Mouse (Mus musculus) embryonic stem cell, embryonic (primary cell): ENCODE measurements around the gene Epo.

Source experiments
- CTCF ChIA-PET, 4 experiments: fragments of 300-600 bp in 2 of 4; fragments of 350-600 bp in 2 of 4; sonication (Branson Sonifier 250); formaldehyde crosslinking; loops; one replicate each; lab custom pipeline; 2022; ENCODE audit warnings: inconsistent platforms in 2 of 4; lab: Charles Lee
- POLR2A ChIA-PET, 4 experiments: fragments of 300-600 bp in 2 of 4; fragments of 350-600 bp in 2 of 4; sonication (Branson Sonifier 250); formaldehyde crosslinking; loops; one replicate each; lab custom pipeline; 2022; ENCODE audit warnings: antibody characterized with exemption in 4 of 4, inconsistent platforms in 1 of 4; lab: Charles Lee

Epo gene

DNA sequence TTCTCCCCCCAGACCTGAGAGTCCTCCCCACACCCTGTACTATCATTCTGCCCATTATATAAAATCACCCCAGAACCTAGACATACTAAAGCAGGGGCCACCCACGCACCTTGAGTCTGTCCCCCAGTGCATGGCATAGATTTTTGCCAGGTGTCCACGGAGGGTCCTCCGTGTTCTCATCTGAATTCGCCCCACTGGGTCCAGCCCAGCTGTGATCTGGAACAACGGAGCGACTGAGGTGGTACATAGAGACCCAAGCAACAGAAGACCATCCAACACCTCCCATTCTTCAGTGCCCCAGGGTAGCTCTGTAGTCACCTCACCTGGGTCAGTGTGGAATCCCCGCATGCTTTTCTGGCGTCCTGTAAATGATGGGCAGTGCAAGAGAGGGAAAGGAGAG lies 3.0 kb downstream of the Epo start:
- POLR2A ChIA-PET: interaction anchor here in 3 of 4 experiments (0.6 to 4.2 kb wide), 8 partner anchors 9 to 236 kb away, joined by 3 to 24 read pairs (median 4); partner anchors contain the start of genes Gigyf1 (in 1 of the 3), Pop7 (in 1 of the 3) and Ufsp1 (in 1 of the 3)
- CTCF ChIA-PET: interaction anchor here (0.6 to 3.6 kb wide), 7 partner anchors 8 to 568 kb away, joined by 3 to 20 read pairs (median 4); partner anchors contain the start of gene Gigyf1 (in 3 of the 4)

DNA sequence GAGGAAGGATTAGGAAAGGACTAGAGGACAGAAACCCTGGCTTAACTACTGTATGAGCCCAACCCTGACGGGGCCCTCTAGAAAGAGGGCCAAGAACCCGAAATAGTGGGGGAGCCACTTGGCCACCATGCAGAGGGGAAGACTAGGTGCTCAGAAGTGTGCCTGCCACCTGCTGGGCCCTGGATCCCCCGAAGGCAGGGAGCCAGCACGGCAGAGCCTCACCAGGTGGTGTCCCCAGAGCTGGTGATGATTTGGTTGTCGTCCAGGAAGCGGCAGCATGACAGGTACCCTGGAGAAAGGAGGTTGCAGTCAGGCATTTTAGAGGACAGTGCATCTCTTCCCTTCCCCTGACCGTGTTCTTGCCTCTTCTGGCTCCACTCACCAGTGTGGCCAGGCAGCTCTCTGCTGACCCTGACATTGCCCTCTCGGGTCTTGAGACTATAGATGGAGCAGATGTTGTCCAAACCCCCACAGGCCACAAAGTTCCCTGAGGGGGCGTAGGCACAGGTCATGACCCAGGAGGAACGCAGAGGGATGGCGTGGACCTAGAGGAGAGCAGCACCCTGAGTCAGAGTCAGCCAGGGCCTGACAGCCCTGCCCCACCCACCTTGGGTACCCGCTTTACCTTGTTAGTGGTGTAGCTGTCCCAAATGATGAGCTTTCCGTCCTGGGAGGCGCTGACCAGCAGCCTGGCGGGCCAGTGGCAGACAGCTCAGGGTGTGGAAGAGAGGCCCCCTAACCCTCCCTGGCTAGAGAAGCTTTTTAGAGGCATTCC lies 3.6 kb downstream of the Epo start:
- CTCF ChIA-PET: interaction anchor here in 3 of 4 experiments (0.8 to 3.6 kb wide), 6 partner anchors 8 to 16 kb away, joined by 3 to 20 read pairs (median 4); partner anchors contain the start of gene Gigyf1 (in 2 of the 3)
- POLR2A ChIA-PET: interaction anchor here in 3 of 4 experiments (0.5 to 4.2 kb wide), 8 partner anchors 8 to 258 kb away, joined by 3 to 14 read pairs (median 4); partner anchors contain the start of genes Gigyf1 (in 1 of the 3), Mepce (in 1 of the 3) and Pop7 (in 1 of the 3)

DNA sequence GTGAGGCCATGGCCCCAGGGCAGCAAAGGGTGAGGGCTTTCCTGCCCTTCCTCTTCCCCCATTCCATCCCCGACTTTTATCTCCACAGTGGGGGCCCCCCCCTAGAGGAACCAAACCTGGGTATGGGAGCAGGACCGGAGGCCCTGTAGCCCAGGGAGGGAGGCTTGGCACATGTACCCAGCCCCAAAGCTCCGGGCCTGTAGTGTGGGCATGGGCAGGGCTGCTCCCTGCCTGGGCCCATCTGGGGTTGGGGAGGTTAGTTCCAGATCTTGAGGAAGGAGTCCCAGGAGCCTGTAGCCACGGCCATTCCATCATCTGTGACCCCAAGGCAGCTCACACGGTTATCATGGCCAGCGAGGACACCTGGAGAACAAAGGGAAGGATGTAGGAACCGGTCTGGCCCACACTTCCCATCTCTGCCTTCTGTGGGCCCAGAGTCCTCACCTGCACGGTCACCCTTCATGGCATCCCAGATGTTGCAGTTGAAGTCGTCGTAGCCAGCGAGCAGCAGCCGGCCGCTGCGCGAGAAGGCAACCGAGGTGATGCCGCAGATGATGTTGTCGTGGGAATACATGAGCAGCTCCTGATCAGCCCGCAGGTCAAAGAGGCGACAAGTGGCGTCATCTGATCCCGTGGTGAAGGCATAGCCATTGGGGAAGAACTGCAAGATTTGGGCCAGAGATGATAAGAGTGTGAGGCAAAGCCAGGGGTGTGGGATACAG lies 4.6 kb downstream of the Epo start:
- ChIA-PET CTCF (interaction anchor here in 1 of 4 experiments (0.8 kb wide), 1 partner anchor 10 kb away, joined by 3 read pairs; the partner anchor contains the start of gene Gigyf1), POLR2A (interaction anchor here in 3 of 4 experiments (1.1 to 4.2 kb wide), 6 partner anchors 7 to 69 kb away, joined by 3 to 14 read pairs (median 3); partner anchors contain the start of genes Gigyf1 (in 1 of the 3) and Pop7 (in 1 of the 3))

DNA sequence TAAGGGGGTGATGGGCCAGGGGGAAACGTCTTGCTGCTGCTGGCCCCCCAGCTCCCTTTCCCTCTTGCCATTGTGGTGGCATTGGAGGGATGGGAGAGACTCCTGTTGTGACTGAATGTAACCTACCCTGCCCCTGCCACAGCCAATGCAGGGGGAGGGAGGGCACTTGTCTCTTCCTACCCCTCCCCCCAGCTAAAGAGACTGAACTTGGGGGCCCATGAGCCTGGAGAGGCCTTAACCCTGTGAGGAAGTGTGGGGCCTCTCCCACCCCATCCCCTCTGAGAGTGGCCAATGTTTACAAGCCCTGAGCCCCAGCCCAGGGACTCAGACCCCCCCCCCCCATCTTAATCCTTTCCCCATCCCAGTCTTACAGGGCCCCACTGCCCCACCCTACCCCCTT lies 5.6 kb downstream of the Epo start:
- ChIA-PET CTCF (interaction anchor here in 1 of 4 experiments (1.4 kb wide), 1 partner anchor 9 kb away, joined by 3 read pairs; the partner anchor contains the start of gene Gigyf1), POLR2A (interaction anchor here in 2 of 4 experiments (0.7 to 2.9 kb wide), 3 partner anchors 13 to 59 kb away, joined by 3 to 14 read pairs (median 4); no protein-coding TSS in a partner anchor)

DNA sequence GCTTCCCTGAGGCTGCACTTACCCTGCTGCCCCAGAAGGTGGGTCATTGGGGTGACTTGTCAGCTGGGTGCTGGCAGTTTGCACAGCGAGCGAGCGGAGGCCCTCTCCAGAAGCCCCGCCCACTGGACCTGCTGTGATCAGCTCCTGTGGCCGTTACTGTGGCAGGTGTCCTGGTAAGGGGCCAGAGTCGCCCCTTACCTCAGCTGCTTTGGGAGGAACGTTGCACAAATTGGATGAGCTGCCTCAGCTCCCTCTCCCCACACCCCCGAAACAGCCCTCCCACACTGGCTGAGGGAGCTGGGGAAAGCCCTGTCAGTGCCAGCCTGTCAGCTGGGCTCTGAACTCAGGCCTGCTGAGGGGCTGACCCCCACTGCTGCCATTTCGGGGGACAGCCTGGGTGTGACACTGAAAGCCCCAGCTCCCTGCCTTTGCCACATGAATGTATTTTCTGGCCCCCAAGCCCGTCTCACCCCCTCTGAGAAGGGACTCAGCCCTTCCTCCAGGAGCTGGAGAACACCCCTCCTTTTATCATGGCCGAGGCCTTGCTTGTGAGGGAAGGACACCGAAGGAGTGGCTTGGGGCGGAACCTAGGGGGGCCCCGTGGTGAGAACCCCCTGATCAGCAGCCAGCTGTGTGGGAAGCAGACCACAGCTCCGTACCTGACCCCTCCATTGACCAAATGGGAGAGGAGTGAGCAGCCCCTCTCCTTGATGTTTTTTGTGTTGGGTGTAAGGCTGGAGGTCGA lies 6.7 kb downstream of the Epo start:
- POLR2A ChIA-PET: interaction anchor here (0.6 to 2.9 kb wide), 15 partner anchors 10 to 405 kb away, joined by 3 to 14 read pairs (median 3); partner anchors contain the start of genes Pop7 (in 1 of the 4) and Srrt (in 1 of the 4)
- CTCF ChIA-PET: interaction anchor here (0.5 to 5.6 kb wide), 8 partner anchors 8 to 248 kb away, joined by 3 to 30 read pairs (median 4); partner anchors contain the start of genes Gigyf1 (in 1 of the 4) and Pop7 (in 1 of the 4)

DNA sequence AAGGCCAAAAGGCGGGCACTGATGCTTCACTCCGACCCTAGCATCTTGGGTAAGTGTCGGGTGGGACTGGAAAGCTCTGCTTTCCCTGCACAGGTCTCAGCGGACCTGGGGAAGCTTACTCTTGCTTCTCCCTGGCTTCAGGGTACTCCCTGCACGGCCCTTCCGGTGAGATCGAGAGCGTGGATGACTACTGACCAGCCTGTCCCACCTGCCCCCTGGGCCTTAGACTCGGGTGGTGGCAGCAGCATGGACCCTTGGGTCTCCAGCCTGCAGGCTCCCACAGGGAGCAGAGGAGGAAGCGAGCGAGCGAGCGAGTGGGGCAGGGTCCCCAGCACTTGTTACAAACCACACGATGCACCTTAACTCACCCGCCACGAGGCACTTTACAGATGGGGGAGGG lies 7.5 kb downstream of the Epo start:
- CTCF ChIA-PET: interaction anchor here in 2 of 4 experiments (1.2 to 5.6 kb wide), 3 partner anchors 12 to 23 kb away, joined by 4 to 30 read pairs (median 7); partner anchors contain the start of gene Pop7 (in 1 of the 2)
- POLR2A ChIA-PET: interaction anchor here (0.6 to 2.9 kb wide), 15 partner anchors 10 to 404 kb away, joined by 3 to 14 read pairs (median 3); partner anchors contain the start of gene Pop7 (in 1 of the 4)

DNA sequence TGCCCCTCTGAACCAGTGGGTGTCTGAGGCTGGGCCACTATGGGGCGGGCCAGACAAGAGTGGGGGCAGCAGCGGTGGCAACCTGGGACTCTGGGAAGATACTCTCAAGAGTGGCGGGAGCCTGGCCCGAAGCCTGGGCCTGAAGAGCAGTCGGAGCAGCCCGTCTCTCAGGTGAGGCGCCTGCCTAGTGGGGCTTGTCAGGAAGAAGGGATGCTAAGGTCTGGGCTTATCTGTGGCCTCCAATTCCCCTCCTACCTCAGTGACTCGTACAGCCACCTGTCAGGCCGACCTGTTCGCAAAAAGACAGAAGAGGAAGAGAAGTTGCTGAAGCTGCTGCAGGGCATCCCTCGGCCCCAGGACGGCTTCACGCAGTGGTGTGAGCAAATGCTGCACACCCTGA lies 8.4 kb downstream of the Epo start:
- ChIA-PET POLR2A (interaction anchor here in 3 of 4 experiments (0.5 to 2.8 kb wide), 11 partner anchors 7 to 231 kb away, joined by 3 to 15 read pairs (median 5); partner anchors contain the start of genes Epo (in 1 of the 3), Fbxo24 (in 1 of the 3), Gm20605 (in 1 of the 3) and Gnb2 (in 1 of the 3)), CTCF (interaction anchor here in 3 of 4 experiments (0.7 to 5.6 kb wide), 7 partner anchors 11 to 159 kb away, joined by 3 to 30 read pairs (median 6); partner anchors contain the start of genes Pop7 (in 2 of the 3) and Sap25 (in 1 of the 3))

DNA sequence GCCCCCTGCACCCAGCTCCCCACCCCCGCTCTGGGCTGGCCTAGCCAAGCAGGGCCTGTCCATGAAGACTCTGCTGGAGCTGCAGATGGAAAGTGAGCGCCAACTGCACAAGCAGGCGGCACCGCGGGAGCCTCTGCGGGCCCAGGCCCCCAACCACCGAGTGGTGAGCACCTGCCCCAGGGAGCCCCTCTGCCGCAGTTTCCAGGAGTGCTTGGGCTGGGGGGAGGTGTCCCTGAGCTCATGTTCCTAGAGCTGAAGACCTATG lies 8.9 kb downstream of the Epo start:
- ChIA-PET CTCF (interaction anchor here (0.6 to 5.6 kb wide), 13 partner anchors 10 to 514 kb away, joined by 3 to 30 read pairs (median 5); partner anchors contain the start of genes Pop7 (in 3 of the 4) and Sap25 (in 1 of the 4)), POLR2A (interaction anchor here (0.5 to 2.8 kb wide), 23 partner anchors 7 to 230 kb away, joined by 3 to 15 read pairs (median 5); partner anchors contain the start of genes Pop7 (in 3 of the 4), Epo (in 1 of the 4), Fbxo24 (in 1 of the 4) and Gm20605 (in 1 of the 4))

DNA sequence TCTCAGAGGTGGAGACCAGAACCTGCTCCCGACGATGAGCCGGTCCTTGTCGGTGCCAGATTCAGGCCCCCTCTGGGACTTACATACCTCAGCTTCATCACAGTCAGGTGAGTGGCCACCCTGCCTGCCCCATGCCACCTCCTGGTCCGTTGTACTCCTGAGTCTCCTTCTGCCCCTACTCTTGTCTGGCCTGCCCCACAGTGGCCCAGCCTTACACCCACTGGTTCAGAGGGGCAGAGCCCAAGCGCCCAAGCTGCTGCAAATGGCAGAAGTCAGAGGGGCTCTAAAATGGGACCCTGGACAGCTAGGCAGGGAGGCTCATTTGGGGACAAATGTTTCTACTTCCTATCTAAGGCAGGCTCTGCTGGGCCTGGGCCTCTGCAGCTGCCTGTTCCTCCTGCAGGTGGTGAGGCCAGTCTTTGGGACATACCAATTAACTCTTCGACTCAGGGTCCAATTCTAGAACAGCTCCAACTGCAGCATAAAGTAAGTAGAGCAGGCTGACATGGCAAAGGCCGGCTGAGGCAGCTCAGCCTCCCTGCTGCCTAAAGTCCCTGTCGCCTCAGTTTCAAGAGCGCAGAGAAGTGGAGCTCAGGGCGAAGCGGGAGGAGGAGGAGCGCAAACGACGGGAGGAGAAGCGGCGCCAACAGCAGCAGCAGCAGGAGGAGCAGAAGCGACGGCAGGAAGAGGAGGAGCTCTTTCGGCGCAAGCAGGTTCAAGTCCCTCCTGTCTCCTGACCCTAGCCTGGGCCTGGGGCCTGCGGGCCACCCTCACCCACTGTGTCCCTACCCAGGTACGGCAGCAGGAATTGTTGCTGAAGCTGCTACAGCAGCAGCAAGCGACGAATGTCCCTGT lies 9.4 kb downstream of the Epo start:
- ChIA-PET CTCF (interaction anchor here (0.6 to 5.6 kb wide), 14 partner anchors 10 to 1226 kb away, joined by 3 to 30 read pairs (median 4); partner anchors contain the start of genes Pop7 (in 3 of the 4) and Sap25 (in 1 of the 4)), POLR2A (interaction anchor here (0.6 to 2.8 kb wide), 28 partner anchors 8 to 706 kb away, joined by 3 to 15 read pairs (median 4); partner anchors contain the start of genes Pop7 (in 3 of the 4), Epo (in 1 of the 4), Fbxo24 (in 1 of the 4) and Gm20605 (in 1 of the 4))

DNA sequence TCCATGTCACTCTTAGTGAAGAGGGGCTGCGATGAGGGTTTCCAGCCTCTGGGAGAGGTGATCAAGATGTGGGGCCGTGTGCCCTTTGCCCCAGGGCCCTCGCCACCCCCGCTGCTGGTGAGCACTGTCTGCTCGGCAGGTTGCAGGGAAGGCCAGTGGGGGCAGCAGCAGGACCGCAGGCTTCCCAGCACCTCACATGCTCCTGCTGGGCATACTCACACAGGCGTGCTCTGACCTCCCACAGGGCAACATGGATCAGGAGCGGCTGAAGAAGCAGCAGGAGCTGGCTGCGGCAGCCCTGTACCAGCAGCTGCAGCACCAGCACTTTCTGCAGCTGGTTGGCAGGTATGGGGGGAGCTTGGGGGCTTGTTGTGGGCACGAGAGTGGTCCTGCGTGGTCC lies 10.3 kb downstream of the Epo start:
- ChIA-PET CTCF (interaction anchor here (0.6 to 5.6 kb wide), 5 partner anchors 9 to 87 kb away, joined by 3 to 30 read pairs (median 5); no protein-coding TSS in a partner anchor), POLR2A (interaction anchor here (0.8 to 2.8 kb wide), 14 partner anchors 9 to 238 kb away, joined by 3 to 15 read pairs (median 5); partner anchors contain the start of genes Pop7 (in 2 of the 4) and Tfr2 (in 1 of the 4))

DNA sequence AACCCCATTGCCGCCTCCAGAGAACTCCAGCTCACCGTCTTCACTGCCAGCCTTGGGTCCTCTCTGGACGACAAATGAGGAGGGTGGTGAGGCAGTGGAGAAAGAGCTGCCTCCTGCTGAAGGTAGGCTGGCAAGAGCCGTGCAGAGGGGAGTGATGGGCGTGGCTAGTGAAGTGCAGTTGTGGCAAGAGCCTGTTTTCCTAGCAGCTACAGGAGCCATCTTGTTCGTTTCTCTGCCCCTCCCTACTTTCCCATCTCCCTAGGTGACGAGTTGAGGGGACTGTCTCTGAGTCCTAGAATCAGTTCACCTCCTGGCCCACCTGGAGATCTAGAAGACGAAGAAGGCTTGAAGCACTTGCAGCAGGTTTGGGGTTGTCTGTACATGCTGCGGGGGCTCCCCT lies 11.2 kb downstream of the Epo start:
- ChIA-PET POLR2A (interaction anchor here in 3 of 4 experiments (0.6 to 4.0 kb wide), 17 partner anchors 9 to 260 kb away, joined by 3 to 20 read pairs (median 4); partner anchors contain the start of gene Pop7 (in 2 of the 3)), CTCF (interaction anchor here (0.7 to 5.6 kb wide), 9 partner anchors 8 to 88 kb away, joined by 3 to 30 read pairs (median 4); partner anchors contain the start of gene Pop7 (in 1 of the 4))

DNA sequence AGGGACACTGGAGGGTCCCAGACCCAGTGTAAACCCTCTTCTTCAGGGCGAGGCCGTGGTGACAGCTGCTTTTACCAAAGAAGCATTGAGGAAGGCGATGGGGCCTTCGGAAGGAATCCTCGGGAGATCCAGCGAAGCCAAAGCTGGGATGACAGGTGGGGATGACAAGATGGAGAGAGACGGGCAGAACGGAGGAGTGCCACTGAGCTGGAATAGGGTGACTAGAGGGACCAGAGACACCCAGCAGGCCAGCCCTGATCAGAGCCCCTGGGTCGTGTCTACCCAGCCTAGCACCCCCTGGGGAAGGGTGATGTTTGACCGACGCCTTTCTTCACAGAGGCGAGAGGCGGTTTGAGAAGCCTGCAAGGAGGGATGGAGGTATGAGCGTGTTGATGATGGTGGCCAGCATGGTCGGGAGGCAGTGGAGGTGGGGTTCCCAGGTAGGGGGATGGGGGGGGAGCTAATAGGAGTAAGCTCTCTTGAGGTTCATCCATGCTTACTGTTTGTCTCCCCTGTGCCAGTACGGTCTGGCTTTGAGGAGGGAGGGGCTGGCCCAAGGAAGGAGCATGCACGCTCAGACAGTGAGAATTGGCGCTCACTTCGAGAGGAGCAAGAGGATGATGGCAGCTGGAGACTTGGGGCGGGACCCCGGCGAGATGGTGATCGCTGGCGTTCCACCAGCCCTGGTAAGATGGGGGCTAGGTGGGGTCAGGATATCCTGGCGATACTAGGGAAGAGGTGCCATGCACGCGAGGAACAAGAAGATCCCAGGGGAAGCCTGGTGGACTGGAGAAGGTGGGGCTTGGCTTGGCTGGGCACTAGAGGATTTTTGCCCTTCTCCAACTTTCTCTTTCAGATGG lies 13.1 kb downstream of the Epo start:
- POLR2A ChIA-PET: interaction anchor here in 3 of 4 experiments (0.6 to 4.0 kb wide), 14 partner anchors 9 to 259 kb away, joined by 3 to 20 read pairs (median 4); partner anchors contain the start of genes Pop7 (in 3 of the 3) and Pcolce (in 1 of the 3)
- CTCF ChIA-PET: interaction anchor here in 2 of 4 experiments (0.6 to 3.0 kb wide), 4 partner anchors 9 to 137 kb away, joined by 3 to 25 read pairs (median 4); partner anchors contain the start of gene Pop7 (in 1 of the 2)

DNA sequence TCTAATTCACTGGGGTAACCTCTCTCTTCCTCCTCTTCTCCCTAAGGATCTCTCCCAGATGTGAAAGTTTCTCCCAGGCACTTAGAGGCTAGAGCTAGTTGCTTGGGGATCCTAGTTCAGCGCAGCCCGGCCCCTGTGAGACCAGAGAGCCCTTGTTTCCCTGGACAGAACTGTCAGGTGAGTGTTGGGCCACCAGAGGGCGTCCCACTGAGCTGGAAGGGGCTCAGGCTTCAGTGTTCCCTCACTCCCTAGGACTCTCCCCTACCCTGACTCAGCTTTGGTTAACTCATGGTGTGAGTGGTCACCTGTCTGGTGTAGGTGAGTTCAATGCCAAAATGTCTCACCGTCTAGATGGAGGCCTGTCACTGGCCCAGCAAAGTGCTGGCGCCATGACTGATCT lies 14.6 kb downstream of the Epo start, which contains the start of gene Gigyf1:
Gigyf1 (plus strand) TSS at position 113 of the 400 bp plus-strand sequence.
- ChIA-PET POLR2A (interaction anchor here in 3 of 4 experiments (0.6 to 4.0 kb wide), 14 partner anchors 7 to 158 kb away, joined by 3 to 20 read pairs (median 4); partner anchors contain the start of genes Pop7 (in 3 of the 3), Actl6b (in 1 of the 3) and Pcolce (in 1 of the 3)), CTCF (interaction anchor here (0.5 to 3.0 kb wide), 43 partner anchors 8 to 455 kb away, joined by 3 to 25 read pairs (median 4); partner anchors contain the start of genes Pop7 (in 3 of the 4), Epo (in 1 of the 4), Sap25 (in 1 of the 4) and Tfr2 (in 1 of the 4))

DNA sequence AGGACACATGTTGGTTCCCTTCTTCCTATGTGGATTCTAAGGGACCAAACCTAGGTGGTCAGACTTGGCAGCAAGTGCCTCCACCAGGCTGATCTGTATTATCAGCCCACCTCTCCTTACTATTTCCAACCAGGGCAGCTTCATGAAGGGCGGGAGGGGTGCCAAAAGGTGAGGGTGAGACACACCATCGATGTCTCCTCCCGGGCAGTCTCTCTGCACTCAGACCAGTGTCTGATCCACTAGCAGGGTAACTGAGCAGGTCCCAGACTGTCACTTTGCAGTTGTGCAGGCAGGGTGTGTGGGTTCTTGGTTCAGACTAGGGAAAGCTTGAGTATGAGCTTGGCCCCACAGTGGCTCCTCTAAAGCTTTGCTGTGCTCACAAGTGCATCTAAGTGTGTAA lies 18.2 kb downstream of the Epo start:
- POLR2A ChIA-PET: interaction anchor here in 2 of 4 experiments (0.8 to 7.6 kb wide), 6 partner anchors 9 to 236 kb away, joined by 3 to 75 read pairs (median 4); partner anchors contain the start of gene Pop7 (in 1 of the 2)
- CTCF ChIA-PET: interaction anchor here in 3 of 4 experiments (0.7 to 4.8 kb wide), 6 partner anchors 9 to 127 kb away, joined by 3 to 45 read pairs (median 16); partner anchors contain the start of gene Pop7 (in 3 of the 3)
